Comparison of ENCODE assay signal across 9 mouse cellular contexts in the genomic region with DNA sequence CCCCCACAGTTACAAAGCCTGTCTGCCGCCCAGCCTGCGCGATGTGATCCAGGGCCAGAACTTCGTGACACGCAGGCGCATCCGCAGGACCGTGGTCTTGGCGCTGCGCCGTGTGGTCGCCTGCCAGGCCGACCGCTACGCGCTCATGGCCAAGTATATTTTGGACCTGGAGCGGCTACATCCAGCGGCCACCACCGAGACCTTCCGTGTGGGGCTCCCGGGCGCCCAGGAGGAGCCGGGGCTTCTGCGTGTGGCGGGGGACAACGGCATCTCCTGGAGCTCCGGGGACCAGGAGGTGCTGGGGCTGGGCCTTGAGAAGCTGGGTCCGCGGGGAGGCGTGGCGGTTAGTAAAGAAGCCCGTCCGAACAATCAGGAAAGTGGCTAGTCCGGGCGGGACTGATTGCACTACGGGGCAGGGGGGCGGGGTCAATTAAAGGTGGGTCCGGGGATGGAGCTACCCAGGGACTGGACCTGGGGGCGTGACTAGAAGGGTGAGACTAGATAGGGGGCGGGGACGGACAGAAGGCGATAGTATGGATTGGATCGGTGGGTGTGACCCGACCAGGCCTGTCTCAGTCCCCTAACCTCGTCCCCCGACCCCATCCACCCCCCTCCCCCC. TPM values are rescaled to one million over a fixed set of nuclear protein-coding genes. Genes with fewer than 3 reads are reported as not detected.
DNase-seq lines count a peak whose midpoint lies in the region; ATAC-seq and TF ChIP-seq lines count a peak whose summit lies in the region.
"Had no signal": no experiment of that assay in that cellular context is flagged by ENCODE, and none has a peak within 500 bp of the region (broad histone marks: within the 10 kb centered on the region; RNA-seq: fewer than 3 reads in every experiment).

No protein-coding gene starts in this region.

- no peaks in the 10 kb centered on the region for H3K36me3 ChIP-seq in forebrain, embryonic 12.5 days (replicated peaks)
- H3K36me3 ChIP-seq in intestine, embryonic 14.5 days (ENCODE audit: control insufficient read depth, insufficient read depth, low read length) = no peaks in the 10 kb centered on the region
- no peaks in the 10 kb centered on the region for H3K36me3 ChIP-seq in neural tube, embryonic 15.5 days

- peaks cover 98% of the 10 kb centered on the region for H3K27me3 ChIP-seq in forebrain, embryonic 12.5 days
- H3K27me3 ChIP-seq in intestine, embryonic 14.5 days (replicated peaks; ENCODE audit: control insufficient read depth, insufficient read depth, low read length) = peaks cover 77% of the 10 kb centered on the region
- peaks cover 89% of the 10 kb centered on the region for H3K27me3 ChIP-seq in neural tube, embryonic 15.5 days (replicated peaks)
- H3K27me3 ChIP-seq: Patski had no signal

- peak overlapping the region; percentile 36; the same call in 1 of the 2 replicates for H3K4me3 ChIP-seq in layer of hippocampus, adult 2 months
- peak overlapping the region; percentile 24 for H3K4me3 ChIP-seq in forebrain, embryonic 12.5 days (replicated peaks)
- H3K4me3 ChIP-seq in intestine, embryonic 14.5 days (ENCODE audit: low read depth, low read length) = peak overlapping the region; percentile 15; the same call in 1 of the 2 replicates
- H3K4me3 ChIP-seq in neural tube, embryonic 15.5 days (replicated peaks) = peak overlapping the region; percentile 35

- H3K9me3 ChIP-seq in forebrain, embryonic 12.5 days = no peaks in the 10 kb centered on the region
- no peaks in the 10 kb centered on the region for H3K9me3 ChIP-seq in intestine, embryonic 14.5 days (ENCODE audit: control insufficient read depth, low read length)
- H3K9me3 ChIP-seq in neural tube, embryonic 15.5 days (replicated peaks) = no peaks in the 10 kb centered on the region

- H3K27ac ChIP-seq in layer of hippocampus, adult 2 months = no peak overlapping the region
- H3K27ac ChIP-seq in forebrain, embryonic 12.5 days = no peak overlapping the region
- no peak overlapping the region for H3K27ac ChIP-seq in intestine, embryonic 14.5 days (ENCODE audit: low read depth)
- H3K27ac ChIP-seq in neural tube, embryonic 15.5 days (replicated peaks) = no peak overlapping the region

- ATAC-seq in forebrain, embryonic 12.5 days (ENCODE audit: low FRiP score) = no peak
- ATAC-seq in intestine, embryonic 14.5 days (replicated peaks; ENCODE audit: low FRiP score, low TSS enrichment, low read depth) = 0 out of 2 replicates have a peak, but pooled peaks have one; percentile 19
- no peak for ATAC-seq in neural tube, embryonic 15.5 days (ENCODE audit: low FRiP score)
- ATAC-seq: Patski had no signal

- H3K4me2 ChIP-seq in forebrain, embryonic 12.5 days = peak overlapping the region; percentile 43
- H3K4me2 ChIP-seq in intestine, embryonic 14.5 days (ENCODE audit: low read length) = peak overlapping the region; percentile 49
- H3K4me2 ChIP-seq in neural tube, embryonic 15.5 days = peak overlapping the region; percentile 62

- 0 out of 2 replicates have a peak overlapping the region, but pooled peaks have one; percentile 17 for H3K9ac ChIP-seq in forebrain, embryonic 12.5 days
- H3K9ac ChIP-seq in intestine, embryonic 14.5 days (ENCODE audit: low read length) = no peak overlapping the region
- H3K9ac ChIP-seq in neural tube, embryonic 15.5 days (replicated peaks) = peak overlapping the region; percentile 43; the same call in 1 of the 2 replicates

- peaks cover 21% of the 10 kb centered on the region for H3K4me1 ChIP-seq in forebrain, embryonic 12.5 days
- 0 out of 2 replicates have a peak, but pooled peaks cover 3% of the 10 kb centered on the region for H3K4me1 ChIP-seq in intestine, embryonic 14.5 days (replicated peaks; ENCODE audit: control insufficient read depth, insufficient read depth, low read length)
- peaks cover 31% of the 10 kb centered on the region for H3K4me1 ChIP-seq in neural tube, embryonic 15.5 days

- WGBS in forebrain, embryonic 12.5 days = 1% methylated on average over 46 of the region's 46 CpGs
- WGBS in intestine, embryonic 14.5 days = 3% methylated on average over 46 of the region's 46 CpGs
- WGBS in neural tube, embryonic 15.5 days = 5% methylated on average over 45 of the region's 46 CpGs

- TF ChIP-seq CTCF in layer of hippocampus, adult 2 months (conservative IDR thresholded peaks at IDR 0.05) = no peak

- DNase-seq in layer of hippocampus, adult 2 months (ENCODE audit: low spot score in 2 of 2) = no peak
- DNase-seq in layer of hippocampus, adult 9-11 months = no peak
- peak; percentile 57 for DNase-seq in intestine, embryonic 14.5 days (ENCODE audit: low spot score)
- DNase-seq in thymus, postnatal 10 days (ENCODE audit: low spot score in 2 of 2) = no peak
- DNase-seq in layer of hippocampus, postnatal 36 days = no peak
- DNase-seq in urinary bladder, postnatal 14 days (ENCODE audit: low spot score) = no peak

RNA-seq across cellular contexts. Expression of a gene that starts 3.6 kb away (rescaled TPM):
- 1 to 10 TPM; 5.3 TPM for total RNA-seq in layer of hippocampus, adult 2 months (2021)
- polyA plus RNA-seq in forebrain, embryonic 12.5 days (2016; fragmentation: Nextera tagmentation; extraction: Ambion mirVana) = 2.5 and 2.9 TPM in 2 replicates
- 4.1 and 4.5 TPM in 2 replicates for polyA plus RNA-seq in intestine, embryonic 14.5 days (2014; fragmentation: Nextera tagmentation; extraction: Ambion mirVana)
- polyA plus RNA-seq in neural tube, embryonic 15.5 days (2015; fragmentation: Nextera tagmentation; extraction: Ambion mirVana) = 7.4 and 11.5 TPM in 2 replicates
- total RNA-seq in layer of hippocampus, postnatal 36 days (2021) = 1 to 10 TPM; 5.2 TPM

RNA-seq across cellular contexts. Expression of a gene that starts 8.1 kb away (rescaled TPM):
- total RNA-seq in layer of hippocampus, adult 2 months (2021) = 100 to 1,000 TPM; 263 to 264 TPM
- 13.7 and 16.0 TPM in 2 replicates for polyA plus RNA-seq in forebrain, embryonic 12.5 days (2016; fragmentation: Nextera tagmentation; extraction: Ambion mirVana)
- polyA plus RNA-seq in intestine, embryonic 14.5 days (2014; fragmentation: Nextera tagmentation; extraction: Ambion mirVana) = 1.6 and 2.4 TPM in 2 replicates
- polyA plus RNA-seq in neural tube, embryonic 15.5 days (2015; fragmentation: Nextera tagmentation; extraction: Ambion mirVana) = 18.1 and 22.2 TPM in 2 replicates
- 100 to 1,000 TPM; 268 to 288 TPM for total RNA-seq in layer of hippocampus, postnatal 36 days (2021)

RNA-seq across cellular contexts. Expression of a gene that starts 9.4 kb away (rescaled TPM):
- total RNA-seq in layer of hippocampus, adult 2 months (2021) = 1 to 10 TPM in 1 of 2 experiments, not detected in 1; 2.1 TPM
- polyA plus RNA-seq in forebrain, embryonic 12.5 days (2016; fragmentation: Nextera tagmentation; extraction: Ambion mirVana) = not detected in 2 replicates
- polyA plus RNA-seq in intestine, embryonic 14.5 days (2014; fragmentation: Nextera tagmentation; extraction: Ambion mirVana) = 0.98 and 1.4 TPM in 2 replicates
- polyA plus RNA-seq in neural tube, embryonic 15.5 days (2015; fragmentation: Nextera tagmentation; extraction: Ambion mirVana) = 1.4 and 2.8 TPM in 2 replicates
- total RNA-seq in layer of hippocampus, postnatal 36 days (2021) = 1 to 10 TPM in 1 of 2 experiments, not detected in 1; 3.6 TPM

RNA-seq across cellular contexts. Expression of a gene that starts 21.9 kb away (rescaled TPM):
- under 1 TPM; 0.72 to 0.81 TPM for total RNA-seq in layer of hippocampus, adult 2 months (2021)
- 0.36 and 0.72 TPM in 2 replicates for polyA plus RNA-seq in forebrain, embryonic 12.5 days (2016; fragmentation: Nextera tagmentation; extraction: Ambion mirVana)
- 6.9 and 8.4 TPM in 2 replicates for polyA plus RNA-seq in intestine, embryonic 14.5 days (2014; fragmentation: Nextera tagmentation; extraction: Ambion mirVana)
- polyA plus RNA-seq in neural tube, embryonic 15.5 days (2015; fragmentation: Nextera tagmentation; extraction: Ambion mirVana) = 0.56 and 1.3 TPM in 2 replicates
- under 1 TPM; 0.40 to 0.91 TPM for total RNA-seq in layer of hippocampus, postnatal 36 days (2021)

RNA-seq across cellular contexts. Expression of a gene that starts 45.9 kb away (rescaled TPM):
- 100 to 1,000 TPM; 101 to 112 TPM for total RNA-seq in layer of hippocampus, adult 2 months (2021)
- polyA plus RNA-seq in forebrain, embryonic 12.5 days (2016; fragmentation: Nextera tagmentation; extraction: Ambion mirVana) = 38.4 and 38.9 TPM in 2 replicates
- polyA plus RNA-seq in intestine, embryonic 14.5 days (2014; fragmentation: Nextera tagmentation; extraction: Ambion mirVana) = 5.8 and 6.9 TPM in 2 replicates
- 81.2 and 85.0 TPM in 2 replicates for polyA plus RNA-seq in neural tube, embryonic 15.5 days (2015; fragmentation: Nextera tagmentation; extraction: Ambion mirVana)
- total RNA-seq in layer of hippocampus, postnatal 36 days (2021) = 100 to 1,000 TPM; 103 to 114 TPM
